Mouse (Mus musculus): ENCODE results near the gene Olfr1367. TPM values are rescaled to one million over a fixed set of nuclear protein-coding genes. Genes with fewer than 3 reads are reported as not detected.

The Olfr1367 gene
- polyA plus RNA-seq, 1 experiment from 2014 or later: not detected

DNA sequence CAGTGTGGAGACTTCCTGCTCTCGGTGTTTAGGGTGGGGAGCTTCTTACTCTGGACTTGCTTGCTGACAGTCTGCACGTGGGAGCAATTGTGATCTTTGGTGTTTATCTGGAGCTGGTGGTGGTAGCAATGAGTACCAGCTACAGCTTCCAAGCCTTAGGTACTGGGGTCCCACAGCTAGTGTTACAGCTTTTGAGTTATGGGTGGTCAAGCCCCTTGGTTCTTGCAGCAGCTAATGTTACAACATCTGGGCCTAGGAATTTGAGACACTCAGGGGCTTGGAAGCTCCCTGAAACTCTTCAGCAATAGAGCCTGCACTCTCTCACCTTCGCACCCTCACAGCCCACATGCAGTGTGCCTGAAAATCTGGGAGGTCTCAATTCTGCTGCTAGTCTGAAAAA is 26.4 kb upstream of the Olfr1367 start:
- H3K4me3 ChIP-seq (ENCODE audit: low read depth, low read length): no peak overlapping the region
- TF ChIP-seq CTCF (IDR thresholded peaks at IDR 0.05): no peak
- TF ChIP-seq EP300 (IDR thresholded peaks at IDR 0.05): no peak
- no peak overlapping the region for H3K27ac ChIP-seq (ENCODE audit: low read length)
- no peaks in the 10 kb centered on the region for H3K4me1 ChIP-seq (ENCODE audit: insufficient read depth, low read depth, low read length)
- 46% methylated on average over 3 of the region's 3 CpGs for WGBS
- H3K4me2 ChIP-seq (replicated peaks; ENCODE audit: low read depth, low read length): no peak overlapping the region
- DNase-seq (ENCODE audit: low spot score) (no peak), ATAC-seq (no peak)
- no peaks in the 10 kb centered on the region for H3K27me3 ChIP-seq (replicated peaks; ENCODE audit: insufficient read depth, low read length)
- no peak overlapping the region for H3K9ac ChIP-seq (replicated peaks; ENCODE audit: low read depth)
- no peaks in the 10 kb centered on the region for H3K36me3 ChIP-seq (ENCODE audit: insufficient read depth, low read length)
- no peaks in the 10 kb centered on the region for H3K9me3 ChIP-seq (ENCODE audit: low read length)

DNA sequence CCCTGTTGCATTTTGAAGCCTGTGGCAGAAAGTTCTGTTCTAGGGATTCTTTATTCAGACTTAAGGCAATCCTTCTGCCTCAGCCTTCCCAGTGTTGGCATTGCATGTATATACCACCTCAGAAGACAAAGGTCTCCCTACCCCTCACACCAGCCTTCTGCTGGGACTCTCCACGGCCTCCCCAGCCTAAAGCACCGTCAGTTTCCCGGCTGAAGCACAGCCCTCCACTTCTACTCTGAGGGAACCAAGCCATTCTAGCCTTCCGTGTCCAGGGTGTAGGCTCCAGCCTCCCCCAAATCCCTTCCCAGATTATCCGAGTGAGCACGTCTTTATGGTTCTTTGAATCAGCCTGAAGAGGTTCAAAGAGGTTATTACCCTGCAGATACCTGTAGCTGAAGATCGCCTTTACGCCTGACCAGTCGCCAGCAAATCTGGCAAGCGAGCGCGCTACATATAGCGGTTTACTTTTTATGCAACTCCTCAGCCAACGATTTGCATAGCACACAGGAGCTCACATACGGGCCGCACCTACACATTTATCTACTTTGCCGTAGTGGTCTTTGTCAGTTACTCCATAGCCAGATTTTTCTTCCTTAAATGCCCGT is 24.7 kb upstream of the Olfr1367 start:
- Histone ChIP-seq H3K9me3 (ENCODE audit: low read length) (no peaks in the 10 kb centered on the region), H3K36me3 (ENCODE audit: insufficient read depth, low read length) (no peaks in the 10 kb centered on the region), H3K27ac (ENCODE audit: low read length) (no peak overlapping the region), H3K27me3 (replicated peaks; ENCODE audit: insufficient read depth, low read length) (no peaks in the 10 kb centered on the region), H3K9ac (replicated peaks; ENCODE audit: low read depth) (no peak overlapping the region), H3K4me2 (replicated peaks; ENCODE audit: low read depth, low read length) (0 out of 2 replicates have a peak overlapping the region, but pooled peaks have one; percentile 12), H3K4me3 (ENCODE audit: low read depth, low read length) (no peak overlapping the region), H3K4me1 (ENCODE audit: insufficient read depth, low read depth, low read length) (no peaks in the 10 kb centered on the region)
- DNase-seq (ENCODE audit: low spot score): no peak
- TF ChIP-seq EP300 (IDR thresholded peaks at IDR 0.05) (no peak), CTCF (IDR thresholded peaks at IDR 0.05) (no peak)
- ATAC-seq: no peak
- 12% methylated on average over 18 of the region's 18 CpGs for WGBS

DNA sequence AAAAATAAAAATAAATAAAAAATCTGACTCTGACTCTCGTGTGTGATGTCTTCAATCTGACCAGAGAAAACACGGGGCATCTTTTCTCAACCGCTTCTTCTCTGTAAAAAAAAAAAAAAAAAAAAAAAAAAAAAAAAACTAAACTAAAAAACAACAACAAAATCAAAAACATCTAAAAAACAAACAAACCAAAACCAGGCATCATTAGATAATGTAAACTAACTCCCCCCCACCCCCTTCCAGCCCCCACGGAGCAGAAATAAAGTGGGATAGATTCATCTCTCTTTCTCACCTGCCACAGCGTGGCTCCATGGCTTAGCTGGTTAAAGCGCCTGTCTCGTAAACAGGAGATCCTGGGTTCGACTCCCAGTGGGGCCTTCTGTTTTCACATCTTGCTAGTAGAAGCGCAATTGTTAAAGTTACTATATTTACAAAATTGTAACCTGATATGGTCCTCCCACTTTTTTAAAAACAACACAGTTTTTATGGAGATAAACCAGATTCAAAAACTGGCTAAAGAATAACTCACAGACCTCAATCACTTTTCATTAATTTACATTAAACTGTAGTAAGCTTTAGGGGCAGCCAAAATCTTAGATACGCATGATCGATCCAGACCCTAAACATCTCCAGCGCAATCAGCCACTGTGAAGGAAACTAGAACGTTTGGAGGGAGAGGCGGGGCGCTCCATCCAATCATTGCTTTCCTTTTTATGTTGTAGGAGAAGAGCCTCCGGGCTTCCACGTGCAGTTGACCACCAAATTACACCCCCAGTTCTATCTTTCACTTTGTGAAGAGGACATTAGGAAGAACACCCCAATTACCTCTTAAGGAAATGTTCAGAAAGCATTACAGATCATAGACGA is 24.0 kb upstream of the Olfr1367 start:
- no peak for TF ChIP-seq EP300 (IDR thresholded peaks at IDR 0.05)
- no peaks in the 10 kb centered on the region for H3K4me1 ChIP-seq (ENCODE audit: insufficient read depth, low read depth, low read length)
- DNase-seq (ENCODE audit: low spot score) (no peak), ATAC-seq (no peak)
- 15% methylated on average over 18 of the region's 18 CpGs for WGBS
- no peak overlapping the region for H3K27ac ChIP-seq (ENCODE audit: low read length)
- no peaks in the 10 kb centered on the region for H3K27me3 ChIP-seq (replicated peaks; ENCODE audit: insufficient read depth, low read length)
- no peaks in the 10 kb centered on the region for H3K36me3 ChIP-seq (ENCODE audit: insufficient read depth, low read length)
- H3K4me2 ChIP-seq (replicated peaks; ENCODE audit: low read depth, low read length): no peak overlapping the region
- no peak overlapping the region for H3K9ac ChIP-seq (replicated peaks; ENCODE audit: low read depth)
- no peak overlapping the region for H3K4me3 ChIP-seq (ENCODE audit: low read depth, low read length)
- H3K9me3 ChIP-seq (ENCODE audit: low read length): no peaks in the 10 kb centered on the region

DNA sequence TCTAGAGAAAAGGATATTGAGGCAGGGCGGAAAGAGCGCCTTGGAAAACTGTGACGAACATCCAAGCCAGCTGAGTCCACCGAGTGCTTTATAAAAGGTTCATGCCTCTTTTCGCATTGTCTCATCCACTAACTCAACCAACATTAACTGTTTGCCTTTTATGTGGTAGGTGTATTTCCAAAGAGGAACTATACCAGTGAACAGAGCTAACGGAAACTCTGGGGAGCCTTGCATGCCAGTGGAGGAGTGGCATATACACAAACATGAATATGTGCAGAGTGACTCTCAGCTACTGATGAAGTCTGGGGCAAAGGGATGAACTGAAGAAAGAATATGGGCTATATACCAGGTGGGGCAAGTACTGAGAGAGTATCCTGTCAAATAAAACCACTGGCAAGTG is 23.3 kb upstream of the Olfr1367 start:
- 62% methylated on average over 6 of the region's 6 CpGs for WGBS
- H3K9me3 ChIP-seq (ENCODE audit: low read length): no peaks in the 10 kb centered on the region
- H3K4me1 ChIP-seq (ENCODE audit: insufficient read depth, low read depth, low read length): no peaks in the 10 kb centered on the region
- H3K4me2 ChIP-seq (replicated peaks; ENCODE audit: low read depth, low read length): no peak overlapping the region
- no peak overlapping the region for H3K4me3 ChIP-seq (ENCODE audit: low read depth, low read length)
- H3K9ac ChIP-seq (replicated peaks; ENCODE audit: low read depth): no peak overlapping the region
- H3K36me3 ChIP-seq (ENCODE audit: insufficient read depth, low read length): no peaks in the 10 kb centered on the region
- H3K27me3 ChIP-seq (replicated peaks; ENCODE audit: insufficient read depth, low read length): no peaks in the 10 kb centered on the region
- H3K27ac ChIP-seq (ENCODE audit: low read length): no peak overlapping the region
- no peak for DNase-seq (ENCODE audit: low spot score)
- TF ChIP-seq CTCF (IDR thresholded peaks at IDR 0.05) (no peak), EP300 (IDR thresholded peaks at IDR 0.05) (no peak)
- no peak for ATAC-seq

DNA sequence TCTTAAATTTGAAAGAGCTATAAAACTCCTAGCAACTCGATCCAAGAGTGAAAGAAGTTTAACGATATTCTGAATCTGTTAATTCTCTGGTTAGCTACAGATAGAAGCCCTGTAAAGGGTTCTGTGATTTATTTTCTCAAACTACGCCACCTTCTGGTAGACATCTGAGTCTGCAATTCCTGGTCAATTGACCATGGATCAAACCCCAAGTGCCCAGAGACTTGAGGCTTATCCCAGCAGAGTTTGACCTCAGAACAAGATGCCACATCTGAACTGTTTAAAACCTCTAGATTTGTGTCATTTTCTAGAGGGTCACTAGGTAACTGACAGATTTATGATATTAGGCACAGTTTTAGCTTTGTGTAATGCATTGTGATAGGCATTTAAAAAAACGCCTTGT is 20.5 kb upstream of the Olfr1367 start:
- Histone ChIP-seq H3K4me2 (replicated peaks; ENCODE audit: low read depth, low read length) (peak overlapping the region; percentile 50), H3K4me3 (ENCODE audit: low read depth, low read length) (peak overlapping the region; percentile 24; the same call in 1 of the 2 replicates), H3K9me3 (ENCODE audit: low read length) (no peaks in the 10 kb centered on the region), H3K4me1 (ENCODE audit: insufficient read depth, low read depth, low read length) (no peaks in the 10 kb centered on the region), H3K9ac (replicated peaks; ENCODE audit: low read depth) (no peak overlapping the region), H3K27me3 (replicated peaks; ENCODE audit: insufficient read depth, low read length) (no peaks in the 10 kb centered on the region), H3K27ac (ENCODE audit: low read length) (no peak overlapping the region), H3K36me3 (ENCODE audit: insufficient read depth, low read length) (no peaks in the 10 kb centered on the region)
- ATAC-seq (0 out of 2 replicates have a peak, but pooled peaks have one; percentile 14), DNase-seq (ENCODE audit: low spot score) (peak; percentile 67)
- TF ChIP-seq EP300 (IDR thresholded peaks at IDR 0.05): no peak
- peak; percentile 71 for TF ChIP-seq CTCF (IDR thresholded peaks at IDR 0.05)
- 8% methylated on average over 4 of the region's 4 CpGs for WGBS

DNA sequence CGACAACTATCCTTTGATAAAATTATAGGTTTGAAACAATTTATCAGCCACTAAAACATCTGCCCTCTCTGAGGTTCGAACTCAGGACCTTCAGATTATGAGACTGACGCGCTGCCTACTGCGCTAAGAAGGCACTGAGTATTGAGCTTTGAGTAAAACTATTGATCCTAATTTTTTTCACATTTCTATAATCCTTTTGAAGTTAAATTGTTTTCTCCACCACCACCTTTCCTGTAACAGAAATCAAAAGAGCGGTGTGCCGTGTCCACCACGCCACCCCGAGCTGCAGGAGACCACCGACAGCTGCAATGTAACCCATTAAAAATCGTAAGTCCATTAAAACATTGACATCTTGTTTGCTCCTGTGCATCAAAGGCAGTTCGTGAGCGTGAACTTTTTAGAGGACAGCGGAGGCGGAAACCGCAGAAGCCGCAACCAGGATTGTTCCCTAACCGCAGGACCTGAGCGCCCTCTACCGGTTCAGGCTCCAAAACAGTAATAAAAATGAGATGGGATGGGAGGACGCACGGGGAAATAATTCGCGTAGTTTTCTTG is 20.0 kb upstream of the Olfr1367 start:
- H3K4me2 ChIP-seq (replicated peaks; ENCODE audit: low read depth, low read length): peak overlapping the region; percentile 50
- TF ChIP-seq EP300 (IDR thresholded peaks at IDR 0.05): no peak
- TF ChIP-seq CTCF (IDR thresholded peaks at IDR 0.05): peak; percentile 90
- no peaks in the 10 kb centered on the region for H3K36me3 ChIP-seq (ENCODE audit: insufficient read depth, low read length)
- H3K9me3 ChIP-seq (ENCODE audit: low read length): no peaks in the 10 kb centered on the region
- DNase-seq (ENCODE audit: low spot score) (peak; percentile 85), ATAC-seq (peak; percentile 53)
- H3K27ac ChIP-seq (ENCODE audit: low read length): no peak overlapping the region
- no peaks in the 10 kb centered on the region for H3K4me1 ChIP-seq (ENCODE audit: insufficient read depth, low read depth, low read length)
- no peak overlapping the region for H3K9ac ChIP-seq (replicated peaks; ENCODE audit: low read depth)
- peak overlapping the region; percentile 24 for H3K4me3 ChIP-seq (ENCODE audit: low read depth, low read length)
- no peaks in the 10 kb centered on the region for H3K27me3 ChIP-seq (replicated peaks; ENCODE audit: insufficient read depth, low read length)
- under 1% methylated on average over 24 of the region's 24 CpGs for WGBS
